Mouse (Mus musculus) neural tube, embryonic 14.5 days (tissue): ENCODE data around the gene Sarnp. TPM values are rescaled to one million over a fixed set of nuclear protein-coding genes. Genes with fewer than 3 reads are reported as not detected.

Source experiments
- ATAC-seq: fragments of 200-750 bp; cut with Nextera tagmentation; 2 replicates; pipeline ENCODE4 v1.8.0; 2017; ENCODE audit warnings: low read depth, mild to moderate bottlenecking, moderate TSS enrichment, moderate library complexity
- H3K27ac ChIP-seq: fragments of 300-500 bp; sonication (generic); 2 replicates; pipeline ENCODE4 v1.5.1; 2014; ENCODE audit warnings: low read depth, mild to moderate bottlenecking, control low read depth, low read length, moderate library complexity, mixed read lengths
- H3K27me3 ChIP-seq: fragments of 300-500 bp; sonication (generic); 2 replicates; pipeline ENCODE4 v1.6.1; 2014; ENCODE audit warnings: low read length; ENCODE audit not compliant: control insufficient read depth, insufficient read depth
- H3K36me3 ChIP-seq: fragments of 300-500 bp; sonication (generic); 2 replicates; pipeline ENCODE4 v1.6.1; 2014; ENCODE audit warnings: low read length, mixed read lengths; ENCODE audit not compliant: control insufficient read depth, insufficient read depth
- H3K4me1 ChIP-seq: fragments of 300-500 bp; sonication (generic); 2 replicates; pipeline ENCODE4 v1.6.1; 2014; ENCODE audit warnings: low read length; ENCODE audit not compliant: control insufficient read depth, insufficient read depth
- H3K4me2 ChIP-seq: fragments of 300-500 bp; sonication (generic); 2 replicates; pipeline ENCODE4 v1.6.1; 2014; ENCODE audit warnings: mild to moderate bottlenecking, low read depth, low read length, control low read depth
- H3K4me3 ChIP-seq: fragments of 300-500 bp; sonication (generic); 2 replicates; pipeline ENCODE4 v1.5.1; 2014; ENCODE audit warnings: low read depth, low read length, control low read depth, mixed read lengths
- H3K9ac ChIP-seq: fragments of 300-500 bp; sonication (generic); replicated peaks from 2 replicates; pipeline ENCODE4 v1.6.1; 2014; ENCODE audit warnings: low read depth, mild to moderate bottlenecking, control low read depth, low read length, mixed read lengths
- H3K9me3 ChIP-seq: fragments of 300-500 bp; sonication (generic); 2 replicates; pipeline ENCODE4 v1.6.1; 2016; ENCODE audit warnings: low read length; ENCODE audit not compliant: control insufficient read depth
- WGBS: fragments of 180-500 bp; shearing (Covaris S2); extraction: QIAGEN DNeasy Blood & Tissue Kit; methylation state at CpG from one replicate; pipeline ENCODE4 v1.1.7; 2014; 5-methylcytosine and 5-hydroxymethylcytosine counted together
- polyA plus RNA-seq: library from polyadenylated mRNA; unstranded; fragments of >200 nt; fragmentation: Nextera tagmentation; extraction: Ambion mirVana; gene quantifications from 2 replicates; pipeline ENCODE4 v1.2.1, GENCODE M21; 2014

Sarnp gene
- polyA plus RNA-seq, 1 experiment from 2014 or later: 146 TPM

DNA sequence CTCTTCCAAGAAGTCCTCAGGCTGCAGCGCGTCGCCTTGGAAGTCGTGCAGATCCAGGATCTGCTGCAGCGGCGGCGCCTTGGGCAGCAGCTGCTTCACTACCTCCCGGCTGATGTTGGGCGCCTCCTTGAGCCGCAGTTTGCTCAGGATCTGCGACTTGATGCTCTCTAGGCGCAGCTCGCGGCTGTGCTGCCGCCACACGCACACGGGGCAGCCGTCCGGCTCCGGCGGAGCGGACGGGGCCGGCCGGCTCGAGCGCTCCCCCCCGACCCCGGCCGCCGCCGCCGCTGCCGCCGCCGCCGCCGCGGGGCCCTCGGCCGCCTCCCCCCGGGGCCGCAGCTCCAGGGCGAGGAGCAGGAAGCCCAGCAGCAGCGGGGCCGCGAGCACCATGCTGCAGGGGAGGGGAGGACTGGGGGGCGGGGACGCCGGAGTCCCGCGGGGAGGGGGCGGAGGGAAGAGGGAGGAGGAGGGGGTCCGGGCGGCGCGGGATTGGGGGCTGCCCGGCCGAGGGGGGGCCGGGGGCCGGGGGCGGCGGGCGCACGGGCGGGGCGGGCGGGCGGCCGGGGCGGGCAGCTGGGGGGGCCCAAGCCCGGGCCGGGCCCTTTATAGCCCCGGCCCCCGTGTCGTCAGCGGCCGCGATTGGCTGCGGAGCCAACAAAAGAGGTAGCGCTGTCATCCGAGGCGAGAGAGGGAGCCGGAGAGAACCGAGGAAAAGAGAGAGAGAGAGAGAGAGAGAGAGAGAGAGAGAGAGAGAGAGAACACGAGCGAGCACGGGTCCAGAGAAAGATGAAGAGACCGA, 74.4 kb downstream of the Sarnp start, which contains the start of gene Gdf11:
Gene Gdf11, minus strand, starts transcription at position 423 of the 799 bp plus-strand sequence.
- H3K4me2 ChIP-seq: peak within 1 kb of the TSS; percentile 71
- under 1% methylated on average over 54 of the region's 89 CpGs for WGBS
- H3K9me3 ChIP-seq: no peaks in the 10 kb centered on the region
- ATAC-seq: peak; percentile 88
- H3K4me3 ChIP-seq: peak within 1 kb of the TSS; percentile 81
- no peaks in the 10 kb centered on the region for H3K27me3 ChIP-seq
- H3K27ac ChIP-seq: peak within 1 kb of the TSS; percentile 90
- peak within 1 kb of the TSS; percentile 80 for H3K9ac ChIP-seq
- peaks cover 20% of the 10 kb centered on the region for H3K4me1 ChIP-seq
- H3K36me3 ChIP-seq: peaks cover 4% of the 10 kb centered on the region; the same call in 1 of the 2 replicates

DNA sequence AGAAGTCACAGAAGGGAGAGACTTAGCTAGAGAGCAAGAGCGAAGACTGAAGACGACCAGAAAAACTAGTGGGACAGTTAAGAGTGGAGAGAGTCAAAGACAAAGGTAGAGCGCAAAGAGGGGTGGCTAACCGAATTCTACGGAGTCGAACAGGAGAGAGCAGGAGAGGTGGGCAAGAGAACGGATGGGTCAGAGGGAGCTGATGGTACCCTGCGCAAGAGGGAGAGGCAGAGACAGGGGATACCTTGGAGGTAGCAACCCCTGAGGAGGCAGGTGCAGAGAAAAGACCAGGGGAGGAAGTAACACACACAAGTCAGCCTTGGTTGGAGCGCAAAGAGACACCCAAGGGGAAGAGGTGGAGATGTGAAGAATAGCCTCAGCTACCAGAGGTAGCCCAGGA, 75.1 kb downstream of the Sarnp start:
- H3K9ac ChIP-seq: peak overlapping the region; percentile 80
- 1% methylated on average over 9 of the region's 9 CpGs for WGBS
- H3K27me3 ChIP-seq: 0 out of 2 replicates have a peak, but pooled peaks cover 2% of the 10 kb centered on the region
- H3K4me3 ChIP-seq: peak overlapping the region; percentile 81
- H3K9me3 ChIP-seq: no peaks in the 10 kb centered on the region
- ATAC-seq: peak; percentile 16
- peak overlapping the region; percentile 71 for H3K4me2 ChIP-seq
- H3K4me1 ChIP-seq: peaks cover 23% of the 10 kb centered on the region
- H3K27ac ChIP-seq: peak overlapping the region; percentile 90
- peaks cover 4% of the 10 kb centered on the region; the same call in 1 of the 2 replicates for H3K36me3 ChIP-seq

DNA sequence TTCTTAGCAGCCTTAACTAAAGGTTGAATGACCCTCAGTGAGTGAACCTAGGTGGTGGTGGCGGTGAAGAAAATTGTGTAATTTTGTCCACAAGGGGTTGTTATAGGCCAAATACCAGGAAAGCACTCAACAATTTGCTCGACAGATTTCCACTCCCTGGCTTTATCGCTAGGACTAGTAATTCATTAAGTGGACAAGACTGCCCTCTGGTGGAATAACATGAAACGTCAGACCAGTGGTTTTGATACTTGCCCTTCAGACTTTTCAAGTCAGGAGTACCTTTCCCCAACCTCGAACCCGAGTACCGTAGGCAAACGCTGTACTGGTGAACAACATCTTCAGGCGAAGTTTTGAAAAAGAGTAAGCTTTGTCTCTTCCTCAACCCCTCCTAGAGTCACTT, 78.3 kb downstream of the Sarnp start:
- under 1% methylated on average over 9 of the region's 9 CpGs for WGBS
- H3K36me3 ChIP-seq: no peaks in the 10 kb centered on the region
- no peak overlapping the region for H3K9ac ChIP-seq
- ATAC-seq: no peak; the same call in 1 of the 2 replicates
- H3K27me3 ChIP-seq: 0 out of 2 replicates have a peak, but pooled peaks cover 2% of the 10 kb centered on the region
- peak overlapping the region; percentile 4; the same call in 1 of the 2 replicates for H3K4me3 ChIP-seq
- no peaks in the 10 kb centered on the region for H3K9me3 ChIP-seq
- no peak overlapping the region for H3K27ac ChIP-seq
- peak overlapping the region; percentile 30 for H3K4me2 ChIP-seq
- peaks cover 12% of the 10 kb centered on the region; the same call in 1 of the 2 replicates for H3K4me1 ChIP-seq

DNA sequence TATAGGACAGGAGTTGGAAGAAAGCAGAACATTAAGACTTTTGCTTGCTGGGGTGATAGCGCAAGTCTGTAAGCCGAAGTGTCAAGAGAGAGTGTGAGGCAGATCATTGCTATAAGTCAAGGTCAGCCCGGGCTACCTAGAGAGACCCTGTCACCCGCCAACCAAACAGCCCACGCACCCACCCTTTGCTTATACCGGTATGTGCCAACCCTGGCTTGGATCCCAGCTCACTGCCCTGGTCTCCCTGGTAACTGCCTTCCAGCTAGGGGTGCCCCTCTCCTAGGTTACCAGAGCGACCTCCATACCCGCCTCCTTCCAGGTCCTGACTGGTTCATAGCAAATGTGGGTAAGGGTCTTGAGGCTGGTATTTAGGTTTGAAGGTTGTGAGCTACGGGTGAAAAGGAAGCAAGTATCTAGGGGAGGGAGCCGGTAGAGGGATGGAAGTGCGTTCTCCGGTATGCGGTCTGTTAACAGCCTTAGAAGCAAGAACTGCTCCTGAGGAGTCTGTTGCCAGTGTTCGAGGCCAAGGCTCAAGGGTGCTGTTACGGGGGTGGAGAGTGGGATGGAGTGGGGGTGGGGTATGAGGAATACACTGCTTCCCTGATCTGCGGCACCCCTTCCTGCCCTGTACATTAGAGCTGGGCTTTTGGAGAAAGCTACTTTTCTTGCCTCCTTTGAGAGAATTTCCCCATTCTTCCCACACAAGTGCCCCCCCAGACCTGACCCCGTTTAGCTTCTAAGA, 79.0 kb downstream of the Sarnp start:
- Histone ChIP-seq H3K4me2 (peak overlapping the region; percentile 30), H3K4me1 (peaks cover 10% of the 10 kb centered on the region; the same call in 1 of the 2 replicates), H3K27me3 (0 out of 2 replicates have a peak, but pooled peaks cover 2% of the 10 kb centered on the region), H3K27ac (no peak overlapping the region), H3K9me3 (no peaks in the 10 kb centered on the region), H3K36me3 (no peaks in the 10 kb centered on the region), H3K4me3 (peak overlapping the region; percentile 4; the same call in 1 of the 2 replicates), H3K9ac (no peak overlapping the region)
- 3% methylated on average over 17 of the region's 17 CpGs for WGBS
- peak; percentile 53; the same call in 1 of the 2 replicates for ATAC-seq

DNA sequence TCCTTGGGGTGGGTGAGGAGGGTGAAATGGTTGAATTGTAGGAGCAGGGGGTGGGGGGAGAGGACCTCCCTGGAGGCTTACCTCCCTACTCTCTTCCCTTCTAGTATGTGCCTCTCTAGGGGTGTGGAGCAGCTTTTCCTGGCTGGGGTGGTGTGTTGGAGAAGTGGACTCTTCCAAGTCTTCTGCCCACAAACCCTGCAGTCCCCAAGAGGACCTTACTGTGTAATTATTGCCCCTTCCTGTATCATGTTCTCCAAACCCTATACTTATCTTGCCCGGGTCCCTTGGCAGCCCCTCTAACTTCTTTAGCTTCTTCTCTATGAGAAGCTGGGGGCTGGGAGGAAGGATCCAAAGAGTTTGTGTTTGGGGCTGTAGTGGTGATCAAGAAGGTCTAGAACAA, 79.7 kb downstream of the Sarnp start:
- H3K4me2 ChIP-seq: peak overlapping the region; percentile 30; the same call in 1 of the 2 replicates
- H3K9me3 ChIP-seq: no peaks in the 10 kb centered on the region
- ATAC-seq: no peak
- peaks cover 10% of the 10 kb centered on the region; the same call in 1 of the 2 replicates for H3K4me1 ChIP-seq
- WGBS: 31% methylated on average over 1 of the region's 1 CpGs
- no peak overlapping the region for H3K9ac ChIP-seq
- H3K27ac ChIP-seq: no peak overlapping the region
- H3K27me3 ChIP-seq: 0 out of 2 replicates have a peak, but pooled peaks cover 2% of the 10 kb centered on the region
- no peaks in the 10 kb centered on the region for H3K36me3 ChIP-seq
- H3K4me3 ChIP-seq: no peak overlapping the region

DNA sequence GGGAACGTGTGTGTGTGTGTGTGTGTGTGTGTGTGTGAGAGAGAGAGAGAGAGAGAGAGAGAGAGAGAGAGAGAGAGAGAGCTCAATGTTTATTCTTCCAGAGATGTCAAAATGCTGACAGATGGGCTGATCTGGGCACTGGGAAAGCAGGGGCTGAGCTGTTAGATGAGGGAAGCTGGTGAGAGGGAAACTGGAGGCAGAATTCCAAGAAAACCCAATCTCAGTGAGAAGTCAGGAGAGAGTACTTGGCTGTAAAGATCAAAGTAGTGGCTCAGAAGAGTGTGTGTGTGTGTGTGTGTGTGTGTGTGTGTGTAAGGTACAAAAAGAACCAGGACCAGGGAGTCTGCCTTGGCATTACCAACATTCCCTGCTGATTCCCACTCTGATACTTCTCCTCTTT, 80.4 kb downstream of the Sarnp start:
- Histone ChIP-seq H3K27ac (no peak overlapping the region), H3K9me3 (no peaks in the 10 kb centered on the region), H3K36me3 (no peaks in the 10 kb centered on the region), H3K4me2 (no peak overlapping the region), H3K4me3 (no peak overlapping the region), H3K27me3 (0 out of 2 replicates have a peak, but pooled peaks cover 2% of the 10 kb centered on the region), H3K9ac (no peak overlapping the region), H3K4me1 (peaks cover 10% of the 10 kb centered on the region; the same call in 1 of the 2 replicates)
- no peak for ATAC-seq
- WGBS: 24% methylated on average over 1 of the region's 1 CpGs

DNA sequence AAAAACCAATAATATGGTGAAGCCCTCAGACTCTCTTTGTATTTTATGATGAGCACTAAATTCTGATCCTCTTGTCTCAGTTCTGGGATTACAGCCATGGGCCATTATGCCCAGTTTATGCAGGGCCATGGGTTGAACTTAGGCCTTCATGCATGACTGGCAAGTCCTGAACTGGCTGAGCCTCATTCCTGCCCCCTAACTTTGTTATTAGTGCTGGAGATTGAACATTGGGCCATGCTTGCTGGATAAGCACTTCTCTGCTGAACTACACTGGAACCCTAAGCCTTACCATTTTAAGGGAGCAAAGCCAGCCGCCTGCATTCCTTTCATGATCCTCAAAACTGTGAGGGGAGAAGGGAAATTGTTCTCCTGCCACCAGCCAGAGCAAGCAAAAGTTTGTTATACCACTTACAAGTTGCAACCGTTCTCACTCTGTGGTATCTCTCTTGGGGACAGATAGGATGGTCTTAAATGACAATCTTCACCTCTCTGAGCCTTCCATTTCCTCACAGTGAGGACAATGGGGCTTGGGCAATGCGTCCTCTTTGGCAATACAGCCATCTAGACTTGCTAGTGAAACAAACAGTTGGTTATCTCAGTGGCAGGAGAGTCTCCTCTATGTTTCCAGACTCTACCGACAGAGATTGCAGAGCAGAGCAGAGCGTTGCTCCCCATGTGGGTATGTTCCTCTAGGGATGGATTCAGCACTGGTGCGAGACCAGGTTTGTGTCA, 82.8 kb downstream of the Sarnp start:
- 0 out of 2 replicates have a peak, but pooled peaks cover 6% of the 10 kb centered on the region for H3K4me1 ChIP-seq
- WGBS: 84% methylated on average over 6 of the region's 6 CpGs
- no peak overlapping the region for H3K4me3 ChIP-seq
- no peak overlapping the region for H3K4me2 ChIP-seq
- no peak overlapping the region for H3K27ac ChIP-seq
- H3K36me3 ChIP-seq: no peaks in the 10 kb centered on the region
- no peak overlapping the region for H3K9ac ChIP-seq
- H3K27me3 ChIP-seq: 0 out of 2 replicates have a peak, but pooled peaks cover 2% of the 10 kb centered on the region
- H3K9me3 ChIP-seq: no peaks in the 10 kb centered on the region
- no peak for ATAC-seq

DNA sequence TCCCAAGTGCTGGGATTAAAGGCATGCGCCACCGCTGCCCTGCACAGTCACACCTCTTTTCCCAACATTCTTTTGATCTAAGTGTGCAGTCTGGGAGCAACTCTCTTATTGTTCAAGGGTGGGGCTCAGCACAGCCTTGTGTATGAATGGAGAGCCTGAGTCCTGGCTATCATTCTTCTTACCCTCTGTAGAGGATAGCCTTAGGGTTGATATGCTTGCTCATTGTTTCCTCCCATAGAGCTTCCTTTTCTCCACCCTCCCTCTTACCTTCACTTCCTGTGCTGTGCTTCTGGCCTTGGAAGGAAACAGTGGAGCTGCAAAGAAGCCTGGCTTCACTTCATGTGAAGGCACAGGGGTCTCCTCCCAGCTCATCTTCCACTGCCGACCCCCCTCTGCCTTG, 83.6 kb downstream of the Sarnp start, which contains the start of gene Cd63:
Gene Cd63, plus strand, starts transcription at position 292 of the 400 bp plus-strand sequence.
- H3K4me3 ChIP-seq: no peak within 1 kb of the TSS
- H3K4me1 ChIP-seq: 0 out of 2 replicates have a peak, but pooled peaks cover 5% of the 10 kb centered on the region
- no peak for ATAC-seq
- no peak within 1 kb of the TSS for H3K27ac ChIP-seq
- no peaks in the 10 kb centered on the region for H3K36me3 ChIP-seq
- no peak within 1 kb of the TSS for H3K9ac ChIP-seq
- no peaks in the 10 kb centered on the region for H3K9me3 ChIP-seq
- H3K27me3 ChIP-seq: 0 out of 2 replicates have a peak, but pooled peaks cover 2% of the 10 kb centered on the region
- 91% methylated on average over 3 of the region's 3 CpGs for WGBS
- no peak within 1 kb of the TSS for H3K4me2 ChIP-seq
